Mouse (Mus musculus) adrenal gland, adult 8-10 months (tissue): ENCODE results near the gene Otop1. TPM values are rescaled to one million over a fixed set of nuclear protein-coding genes. Genes with fewer than 3 reads are reported as not detected.

Source experiments
- DNase-seq: peaks from one replicate; pipeline ENCODE4 v3.0.0; 2022
- total RNA-seq, 4 experiments: library from RNA; stranded (reverse); gene quantifications; 2 replicates each; pipeline ENCODE4 v1.2.4; 2022

The Otop1 gene
- total RNA-seq, result 10 to 100 TPM in 3 of 4 experiments, 1 to 10 TPM in 1; 2.6 to 26.4 (median 18.4) TPM

DNA sequence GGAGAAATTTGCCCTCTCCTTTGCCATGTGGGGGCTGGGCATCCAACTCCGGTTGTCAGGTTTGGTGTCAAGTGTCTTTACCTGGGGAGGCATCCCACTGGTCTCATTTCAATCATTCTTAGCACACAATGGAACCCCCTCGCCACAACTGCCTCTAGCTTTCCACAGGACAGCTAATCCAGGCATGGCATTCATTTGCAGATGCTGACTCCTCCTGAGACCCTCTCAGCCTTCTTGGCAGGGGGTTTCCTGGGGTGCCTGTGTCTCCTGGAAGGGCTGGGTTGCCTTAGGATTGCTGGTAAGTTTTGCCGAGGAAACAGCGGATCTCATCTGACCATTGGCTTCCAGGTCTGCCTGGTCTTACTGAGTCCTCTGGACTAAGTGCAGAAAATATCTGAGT, at the start of gene Otop1:
Otop1 (plus strand) TSS at position 202 of the 400 bp plus-strand sequence.
- no peak for DNase-seq

DNA sequence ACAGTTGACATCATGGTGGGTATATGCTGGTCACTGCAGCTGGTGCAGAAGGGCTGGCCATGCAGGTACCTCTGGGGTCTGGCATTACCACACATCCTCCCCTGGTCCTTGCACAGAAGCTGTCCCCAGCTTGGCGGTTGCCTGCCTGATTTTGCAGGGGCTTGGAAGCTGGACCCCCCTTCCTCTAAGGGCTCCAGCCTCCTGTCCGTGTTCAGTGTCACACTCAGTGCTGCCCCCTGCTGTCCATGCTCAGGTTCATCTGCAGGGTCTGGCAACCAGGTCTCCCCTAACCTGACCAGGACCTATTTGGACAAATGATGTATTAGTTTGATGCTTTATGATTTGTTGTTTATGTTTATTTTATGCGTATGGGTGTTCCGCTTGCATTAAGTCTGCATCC, 40.4 kb upstream of the Otop1 start:
- DNase-seq, result peak; percentile 12

DNA sequence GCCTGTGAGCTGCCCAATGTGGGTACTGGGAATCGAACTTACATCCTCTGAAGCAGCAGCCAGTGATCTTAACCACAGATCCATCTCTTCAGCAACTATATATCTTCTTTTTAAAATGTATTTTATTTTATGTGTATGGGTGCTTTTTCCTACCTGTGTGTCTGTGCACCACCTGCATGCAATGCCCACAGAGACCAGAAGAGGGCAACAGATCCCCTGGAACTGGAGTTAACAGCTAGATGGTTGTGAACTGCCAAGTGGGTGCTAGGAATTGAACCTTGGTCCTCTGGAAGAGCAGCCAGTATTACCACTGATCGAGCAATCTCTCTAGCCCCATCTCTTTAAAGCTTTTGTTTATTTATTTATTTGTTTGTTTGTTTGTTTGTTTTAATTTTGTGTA, 39.1 kb upstream of the Otop1 start:
- no peak for DNase-seq

DNA sequence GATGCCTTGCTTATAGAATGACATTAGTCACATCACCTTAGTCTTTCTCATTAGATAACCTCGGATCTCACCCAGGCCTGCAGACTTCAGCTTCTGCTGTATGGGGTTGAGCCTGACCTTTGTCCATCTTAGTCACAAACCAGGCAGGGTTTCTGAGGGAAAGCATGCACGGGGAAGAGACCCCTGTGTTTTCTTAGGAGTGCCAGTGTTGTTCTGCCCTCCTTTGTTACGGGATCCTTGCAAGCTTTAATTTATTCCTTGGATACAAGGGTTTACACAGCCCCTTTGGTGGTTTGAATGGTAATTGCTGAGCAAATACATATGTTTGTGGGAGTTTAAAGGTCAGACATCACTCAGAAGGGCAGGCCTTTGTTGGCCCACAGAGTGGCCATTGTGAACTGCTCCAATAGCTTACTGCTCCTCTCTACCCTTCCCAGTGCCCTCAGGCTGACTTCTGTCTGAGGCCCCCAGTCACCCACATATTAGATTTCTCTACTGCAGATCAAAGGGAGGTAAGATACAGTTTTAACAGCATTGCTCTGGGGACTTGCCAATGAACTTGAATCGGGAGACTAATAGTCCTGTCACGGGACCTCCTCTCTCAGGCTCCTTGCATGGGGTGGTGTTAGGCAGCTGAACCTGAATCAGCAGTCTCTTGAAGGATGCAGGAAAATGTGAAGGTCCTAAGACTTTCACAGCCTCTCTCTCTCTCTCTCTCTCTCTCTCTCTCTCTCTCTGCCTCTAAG, 34.9 kb upstream of the Otop1 start:
- DNase-seq, result no peak

DNA sequence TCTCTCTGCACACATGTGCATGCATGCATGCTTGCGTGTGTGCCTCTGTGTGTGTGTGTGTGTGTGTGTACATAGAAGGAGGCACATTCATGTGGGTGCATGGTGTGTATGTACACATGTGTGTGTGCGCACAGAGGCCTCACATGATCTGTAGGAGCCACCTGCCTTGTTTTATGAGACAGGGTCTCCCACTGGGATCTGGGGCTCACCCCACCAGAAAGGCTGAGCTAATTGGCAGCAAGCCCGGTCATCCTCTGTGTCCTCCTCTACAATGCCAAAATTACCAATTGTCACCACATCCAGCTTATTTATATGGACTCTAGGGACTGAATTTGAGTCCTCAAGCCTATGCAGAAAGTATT, 34.3 kb upstream of the Otop1 start:
- no peak for DNase-seq

GRCm38 (mm10) chr5:38241966-38242365, 33.8 kb upstream of the Otop1 start:
- no peak for DNase-seq

DNA sequence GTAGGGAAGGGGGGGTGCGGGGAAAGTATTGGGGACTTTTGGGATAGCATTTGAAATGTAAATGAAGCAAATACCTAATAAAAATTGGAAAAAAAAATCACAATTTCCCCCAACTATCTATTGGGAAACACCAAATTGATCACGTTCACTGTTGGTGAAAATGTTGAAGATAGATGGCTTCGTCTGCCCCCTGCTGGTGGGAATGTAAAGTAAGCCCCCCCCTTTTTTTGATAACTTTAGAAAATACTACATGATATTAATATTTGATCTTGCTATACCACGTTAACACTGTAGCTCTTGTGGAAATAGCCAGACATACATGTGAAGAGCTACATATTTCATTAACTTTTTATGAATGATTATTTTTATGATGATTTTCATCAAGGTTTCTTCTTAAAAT, 20.6 kb upstream of the Otop1 start:
- DNase-seq, result no peak

DNA sequence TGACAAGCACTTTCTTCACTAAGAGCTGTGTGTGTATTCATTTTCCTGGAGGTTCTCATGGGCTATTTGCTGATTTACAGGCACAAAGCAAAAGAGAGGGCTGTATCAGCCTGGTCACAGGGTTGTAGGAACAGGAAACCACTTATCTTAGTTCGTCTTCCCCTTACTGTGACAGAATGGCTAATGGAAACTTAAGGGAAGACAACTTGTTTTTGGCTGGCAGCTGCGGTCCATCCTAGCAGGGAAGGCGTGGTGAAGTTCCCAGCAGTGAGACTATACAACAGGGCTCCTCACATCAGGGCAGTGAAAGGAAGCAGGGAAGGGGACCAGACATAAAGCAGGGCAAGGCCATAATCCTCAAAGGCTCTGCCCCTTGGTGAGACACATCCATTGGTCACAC, 20.1 kb upstream of the Otop1 start:
- no peak for DNase-seq

DNA sequence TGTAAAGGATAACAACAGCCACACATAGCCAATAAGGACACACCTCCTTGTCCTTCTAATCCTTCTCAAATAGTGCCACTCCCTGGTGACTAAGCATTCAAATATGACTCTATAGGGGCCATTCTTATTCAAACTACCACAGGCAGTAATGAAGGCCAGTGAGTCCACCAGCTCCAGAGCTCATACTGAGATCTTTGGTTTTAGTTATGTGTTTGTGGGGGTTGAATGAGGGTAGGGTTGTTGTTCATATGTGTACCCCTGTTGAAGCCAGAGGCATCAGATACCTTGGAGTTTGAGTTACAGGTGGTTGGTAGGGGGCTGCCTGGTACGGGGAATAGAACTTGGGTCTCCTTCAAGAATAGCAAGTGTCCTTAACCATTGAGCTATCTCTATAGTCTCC, 19.2 kb upstream of the Otop1 start:
- no peak for DNase-seq

GRCm38 (mm10) chr5:38258034-38258772, 17.6 kb upstream of the Otop1 start:
- no peak for DNase-seq

DNA sequence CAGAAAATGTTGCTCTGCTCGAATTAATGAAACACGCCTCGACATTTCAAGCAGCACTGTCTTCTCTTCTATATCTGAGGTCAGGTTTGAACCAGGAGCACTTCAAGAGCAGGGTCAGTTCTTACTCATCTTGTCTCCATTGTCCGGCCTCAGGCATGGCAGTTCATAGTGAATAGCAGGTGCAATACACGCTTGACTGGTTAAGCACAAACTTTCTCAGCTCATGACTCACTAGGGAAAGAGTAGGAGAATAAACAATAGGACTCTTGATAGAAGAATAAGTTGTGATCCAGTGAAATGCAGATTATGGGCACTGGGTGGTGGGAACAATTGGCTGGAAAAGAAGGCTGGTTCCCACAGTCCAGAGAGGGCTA, 17.0 kb upstream of the Otop1 start:
- DNase-seq, result no peak

DNA sequence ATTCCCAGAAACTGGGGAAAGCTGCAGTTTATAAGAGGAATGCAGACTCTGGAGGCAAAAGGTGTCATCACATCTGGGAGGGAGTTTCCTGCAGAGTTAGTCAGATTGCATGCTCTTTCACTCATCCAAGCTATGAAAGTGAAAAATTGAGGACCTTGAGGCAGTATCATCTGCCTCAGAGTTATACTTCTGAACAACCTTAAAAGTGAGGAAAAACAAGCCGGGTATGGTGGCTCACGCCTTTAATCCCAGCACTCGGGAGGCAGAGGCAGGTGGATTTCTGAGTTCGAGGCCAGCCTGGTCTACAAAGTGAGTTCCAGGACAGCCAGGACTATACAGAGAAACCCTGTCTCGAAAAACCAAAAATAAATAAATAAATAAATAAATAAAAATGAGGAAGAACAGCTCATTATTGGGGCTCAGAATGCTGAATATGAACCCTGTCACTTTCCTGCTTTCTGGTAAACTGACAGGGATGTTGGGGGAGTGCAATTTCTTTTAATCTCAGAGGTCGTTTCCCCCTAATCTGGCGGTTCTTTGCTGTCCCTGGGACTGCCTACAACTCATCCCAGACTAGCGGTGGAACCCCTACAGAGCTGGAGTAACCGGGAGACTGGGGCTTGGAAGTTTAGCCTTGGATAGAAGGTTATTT, 16.2 kb upstream of the Otop1 start:
- no peak for DNase-seq

GRCm38 (mm10) chr5:38260107-38260682, 15.6 kb upstream of the Otop1 start, which contains the start of gene Tmem128:
Gene Tmem128 (plus strand): TSS chr5:38260185.
- DNase-seq, result peak; percentile 45

DNA sequence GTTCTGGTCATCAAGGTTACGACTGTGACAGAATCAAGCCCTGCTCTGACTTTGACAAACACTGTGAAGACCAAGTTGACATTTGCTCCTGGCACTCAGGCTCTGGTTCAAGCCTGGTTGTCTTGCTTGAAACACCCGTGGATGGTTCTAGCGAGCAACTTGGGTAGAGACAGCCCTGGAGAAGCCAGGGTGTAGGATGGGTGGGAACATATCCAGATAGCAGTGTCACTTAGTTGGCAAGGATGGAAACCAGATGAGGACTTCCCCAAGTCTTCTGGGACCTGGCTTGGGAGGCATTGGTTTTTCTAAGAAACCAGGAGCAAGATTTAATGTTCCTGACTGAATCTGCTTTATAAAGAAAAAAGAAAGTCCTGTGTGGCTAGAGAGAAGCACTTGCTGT, 4.8 kb upstream of the Otop1 start:
- no peak for DNase-seq

DNA sequence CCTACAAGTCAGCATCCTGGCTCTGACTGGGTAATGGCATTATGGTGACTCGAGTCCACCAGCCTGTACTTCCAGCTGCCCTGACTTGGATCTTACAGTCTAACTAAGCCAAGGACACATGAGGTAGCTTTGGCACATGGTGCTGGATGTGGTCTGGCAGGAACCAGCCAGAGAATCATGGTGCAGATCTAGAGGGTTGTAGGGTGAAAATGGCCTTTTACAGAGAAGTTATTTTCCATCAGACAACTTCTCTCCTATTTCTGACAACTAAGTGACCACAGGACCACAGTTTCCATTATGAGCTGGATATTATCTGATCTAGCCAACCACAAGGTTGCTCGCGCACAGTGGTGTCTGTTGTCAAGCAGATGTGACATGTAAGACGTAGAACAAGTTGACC, 1.9 kb upstream of the Otop1 start:
- no peak for DNase-seq

DNA sequence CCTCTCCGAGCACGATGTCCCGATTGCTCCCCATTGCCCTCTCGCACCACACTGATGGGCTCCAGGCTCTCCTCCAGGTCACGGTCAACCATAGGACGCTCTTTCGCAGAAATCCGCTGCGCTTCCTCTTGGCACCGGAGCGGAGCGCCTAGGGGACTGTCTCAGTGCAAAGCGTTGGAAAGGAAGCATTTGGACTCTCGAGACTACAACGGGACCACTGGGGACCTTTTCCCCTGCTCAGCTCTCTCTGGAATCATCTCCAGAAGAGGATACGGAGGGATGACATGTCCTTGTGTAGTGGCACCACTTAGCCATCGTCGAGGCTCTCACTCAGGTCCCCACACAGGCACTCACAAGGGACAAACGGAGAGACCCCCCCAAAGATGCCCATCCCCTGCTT, 679 bp downstream of the Otop1 start:
- no peak for DNase-seq

DNA sequence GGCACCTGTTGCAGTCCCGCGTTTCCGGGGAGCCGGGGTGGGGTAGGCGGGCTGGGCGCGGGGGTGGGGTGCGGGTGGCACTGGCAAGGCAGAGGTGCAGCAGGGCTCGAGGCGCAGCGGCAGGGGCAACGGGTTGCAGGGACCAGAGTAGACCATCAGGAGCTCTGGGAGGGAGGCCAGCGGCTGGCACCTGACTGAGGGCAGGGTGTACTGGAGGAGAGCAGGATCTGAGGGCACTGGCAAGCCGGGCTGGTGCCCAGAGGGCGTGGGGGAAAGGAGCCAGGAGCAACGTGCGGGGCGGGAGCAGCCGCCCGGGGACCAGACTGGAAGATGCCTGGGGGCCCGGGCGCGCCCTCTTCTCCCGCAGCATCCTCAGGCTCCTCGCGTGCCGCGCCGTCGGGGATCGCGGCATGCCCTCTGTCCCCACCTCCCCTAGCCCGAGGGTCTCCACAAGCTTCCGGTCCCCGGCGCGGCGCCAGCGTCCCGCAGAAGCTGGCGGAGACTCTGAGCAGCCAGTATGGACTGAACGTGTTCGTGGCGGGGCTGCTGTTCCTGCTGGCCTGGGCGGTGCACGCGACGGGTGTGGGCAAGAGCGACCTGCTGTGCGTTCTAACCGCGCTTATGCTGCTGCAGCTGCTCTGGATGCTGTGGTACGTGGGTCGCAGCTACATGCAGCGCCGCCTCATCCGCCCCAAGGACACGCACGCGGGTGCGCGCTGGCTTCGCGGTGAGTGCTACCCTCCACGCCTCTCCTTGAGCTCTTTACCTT, 1.5 kb downstream of the Otop1 start:
- DNase-seq, result no peak

DNA sequence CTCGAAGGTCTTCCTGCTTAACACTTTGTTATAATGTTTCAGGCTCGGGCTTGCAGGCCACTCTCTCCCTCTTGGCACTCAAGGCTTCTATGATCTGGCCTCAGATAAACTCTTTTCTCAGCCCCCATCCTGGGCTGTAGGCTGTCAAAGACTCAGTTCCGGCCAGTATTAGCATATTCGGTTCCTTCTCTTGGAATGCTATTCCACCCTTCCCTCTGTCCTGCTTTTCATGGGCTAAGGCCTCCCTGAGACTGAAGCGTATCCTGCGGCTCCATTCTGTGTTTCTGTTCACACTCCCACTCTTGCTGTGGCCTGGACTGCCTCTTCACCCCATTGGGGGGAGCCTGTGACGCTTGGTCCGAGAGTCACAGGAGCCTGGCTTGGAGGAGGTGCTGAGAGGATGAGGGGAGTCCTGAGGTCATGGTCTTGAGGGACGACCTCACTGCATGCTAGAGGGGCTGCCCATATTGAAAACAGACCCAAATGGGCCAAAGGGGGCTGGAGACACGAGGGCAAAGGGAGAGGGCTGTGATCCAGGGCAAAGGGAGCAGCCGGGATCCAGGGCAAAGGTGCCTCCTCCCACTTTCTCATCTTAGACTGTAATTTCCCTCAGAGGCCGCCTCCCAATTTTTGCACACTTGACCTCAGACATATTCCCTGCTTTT, 2.3 kb downstream of the Otop1 start:
- no peak for DNase-seq

GRCm38 (mm10) chr5:38280075-38280474, 4.3 kb downstream of the Otop1 start:
- no peak for DNase-seq

- DNase-seq, result no peak
Observed at GRCm38 (mm10) chr5:38285724-38286123, 10.0 kb downstream of the Otop1 start.

DNA sequence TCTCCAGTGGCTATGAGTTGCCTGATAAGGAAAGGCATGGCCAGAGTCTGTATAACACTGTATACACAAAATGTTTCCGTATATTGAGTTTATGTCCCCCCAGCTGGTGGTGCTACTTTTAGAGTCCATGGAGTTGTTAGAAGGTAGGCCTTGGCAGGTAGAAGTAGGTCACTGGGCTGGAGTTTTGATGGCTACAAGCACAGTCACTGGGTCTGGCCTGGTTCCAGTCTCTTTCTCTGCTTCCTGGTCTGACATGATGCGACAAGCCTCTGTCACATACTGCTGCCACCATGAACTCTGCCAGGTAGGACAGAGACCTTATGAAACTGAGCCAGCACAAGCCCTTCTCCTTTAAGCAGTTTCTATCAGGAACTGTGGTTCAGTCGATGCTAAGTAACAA, 12.7 kb downstream of the Otop1 start:
- DNase-seq, result no peak
